Mouse (Mus musculus): ENCODE data around the gene Gm28042.

The Gm28042 gene

DNA sequence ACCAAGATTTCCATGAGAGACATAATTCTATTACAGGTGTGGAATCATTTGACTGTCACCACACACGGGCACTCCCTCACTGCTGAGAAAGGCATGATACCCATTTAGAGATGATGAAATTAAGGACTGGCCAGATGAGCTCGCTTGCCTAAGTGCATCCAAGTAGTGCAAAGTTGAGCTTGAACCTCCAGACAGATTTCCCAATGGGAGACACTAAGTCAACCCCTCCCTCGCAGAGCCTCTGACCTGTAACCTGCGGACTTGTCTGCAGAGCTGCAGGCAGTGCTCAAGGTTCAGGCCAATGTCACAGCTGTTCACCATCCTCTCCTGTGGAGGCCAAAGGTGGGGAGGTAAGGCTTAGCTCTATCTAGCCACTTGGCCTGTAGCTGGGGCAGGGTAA, 31.5 kb downstream of the Gm28042 start:
- in situ Hi-C loops (cut with MboI; ENCODE audit: low sequenced_read_pairs), result no loop called here

DNA sequence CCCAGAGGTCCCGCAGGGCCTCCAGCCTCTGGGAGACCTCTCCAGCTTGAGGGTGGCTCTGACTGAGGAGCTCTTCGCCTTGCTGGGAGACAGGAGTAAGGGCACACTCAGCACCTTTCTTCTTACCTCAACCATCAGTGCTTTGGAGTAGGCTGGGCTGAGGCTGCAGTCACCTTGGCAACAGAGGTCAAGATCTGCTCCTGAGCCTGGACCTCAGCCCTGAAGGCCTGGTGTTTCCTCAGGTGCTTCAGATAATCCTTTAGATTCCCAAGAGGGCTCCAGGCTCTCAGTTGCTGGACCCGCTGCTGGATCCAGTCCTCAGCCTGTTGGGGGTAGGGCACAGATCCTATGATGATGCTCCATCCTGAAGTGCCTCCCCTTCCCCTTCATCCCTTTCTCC, 32.2 kb downstream of the Gm28042 start:
- in situ Hi-C loops (cut with MboI; ENCODE audit: low sequenced_read_pairs), result no loop called here

DNA sequence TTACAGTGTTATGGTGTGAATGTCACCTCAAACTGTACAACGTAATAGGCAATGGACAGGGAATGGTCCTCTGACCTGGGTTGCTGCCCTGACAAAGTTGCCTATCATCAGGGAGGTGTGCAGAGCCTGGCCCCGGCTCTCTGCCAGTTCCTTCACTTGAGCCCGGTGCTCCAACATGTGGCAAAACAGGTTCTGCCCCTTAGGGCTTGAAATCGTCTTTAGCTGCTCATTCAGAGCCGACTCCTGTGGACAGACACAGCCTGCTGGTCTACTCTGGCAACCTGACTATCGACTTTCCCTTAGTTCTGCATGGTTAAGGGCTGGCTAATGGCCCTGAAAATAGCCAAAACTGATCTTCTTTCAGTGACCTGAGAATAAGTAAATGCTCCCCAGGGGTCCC, 32.9 kb downstream of the Gm28042 start:
- in situ Hi-C loops (cut with MboI; ENCODE audit: low sequenced_read_pairs), result no loop called here

DNA sequence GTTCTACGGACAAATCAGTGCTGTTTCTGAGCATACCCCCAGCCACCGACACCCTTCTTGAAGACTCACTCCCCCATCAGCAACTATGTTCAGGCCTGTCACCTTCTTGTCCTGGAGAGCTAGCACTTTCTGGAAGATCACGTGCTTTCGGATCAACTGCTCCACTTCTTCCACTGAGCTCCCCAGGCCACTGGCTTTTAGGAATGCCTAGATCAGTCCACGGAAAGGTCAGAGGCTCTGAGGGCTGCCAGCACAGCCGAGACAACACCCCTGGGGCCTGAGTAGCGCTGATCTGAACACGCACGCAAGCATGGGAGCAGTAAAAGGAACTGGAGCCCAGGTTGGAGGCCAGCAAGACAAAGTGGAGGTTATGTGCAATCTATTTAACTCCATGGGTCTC, 33.4 kb downstream of the Gm28042 start:
- in situ Hi-C loops (cut with MboI; ENCODE audit: low sequenced_read_pairs), result no loop called here

DNA sequence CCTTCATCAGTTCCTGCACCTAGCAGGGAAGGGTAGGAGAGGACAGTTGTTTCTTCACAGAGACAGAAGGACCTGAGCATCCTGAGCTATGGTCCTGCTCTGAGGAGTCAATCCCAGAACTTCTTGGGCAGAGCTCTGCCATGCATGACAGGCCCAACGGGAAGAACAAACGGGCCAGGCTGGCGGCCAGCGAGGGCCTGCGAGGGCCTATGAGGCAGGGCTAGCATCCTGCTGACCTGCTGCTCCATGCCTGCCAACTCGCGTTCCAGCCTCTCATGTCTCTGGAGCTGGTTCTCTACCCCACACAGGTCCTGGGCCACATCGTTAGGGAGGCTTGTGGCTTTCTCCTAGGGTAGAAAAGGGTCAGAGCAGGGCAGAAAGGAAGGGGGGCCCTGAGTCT, 35.0 kb downstream of the Gm28042 start:
- in situ Hi-C loops (cut with MboI; ENCODE audit: low sequenced_read_pairs), result no loop called here

DNA sequence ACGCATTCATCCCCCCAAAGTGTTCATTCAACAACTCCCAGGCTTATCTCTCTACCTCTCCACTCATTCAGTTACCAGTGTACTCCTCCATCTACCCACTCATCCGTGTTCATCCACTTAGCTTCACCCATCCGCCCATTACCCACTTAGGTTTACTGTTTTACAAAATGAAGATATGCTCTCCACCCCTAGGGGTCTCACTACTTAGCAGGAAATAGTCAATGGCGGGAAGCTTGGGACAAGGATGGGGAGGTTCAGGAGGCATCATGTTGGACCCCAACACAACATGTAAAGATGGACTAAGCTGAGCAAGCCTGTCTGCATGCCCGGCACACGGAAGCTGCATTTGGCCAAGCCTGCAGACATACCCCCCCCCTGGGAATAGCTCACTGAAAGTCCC, 37.3 kb downstream of the Gm28042 start:
- in situ Hi-C loops (cut with MboI; ENCODE audit: low sequenced_read_pairs), result no loop called here

DNA sequence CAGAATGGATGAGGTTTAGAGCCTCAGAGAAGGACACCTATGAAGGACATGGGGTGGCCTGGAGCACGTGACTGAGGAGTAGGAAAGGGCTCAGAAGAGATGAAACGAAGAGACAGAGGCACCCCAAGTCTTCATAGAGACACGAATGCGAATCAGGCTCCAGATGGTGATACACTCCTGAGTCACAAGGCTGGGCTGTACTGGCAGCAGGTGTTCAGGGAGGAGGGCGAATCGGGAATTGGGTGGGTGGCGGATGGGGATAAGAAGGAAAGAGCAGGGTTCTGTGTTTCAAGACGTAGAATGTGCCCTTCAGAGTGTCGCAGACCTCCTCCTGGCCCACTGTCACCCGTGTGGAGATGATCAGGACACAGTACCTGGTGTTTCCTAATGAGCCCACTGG, 38.0 kb downstream of the Gm28042 start:
- in situ Hi-C loops (cut with MboI; ENCODE audit: low sequenced_read_pairs), result no loop called here

DNA sequence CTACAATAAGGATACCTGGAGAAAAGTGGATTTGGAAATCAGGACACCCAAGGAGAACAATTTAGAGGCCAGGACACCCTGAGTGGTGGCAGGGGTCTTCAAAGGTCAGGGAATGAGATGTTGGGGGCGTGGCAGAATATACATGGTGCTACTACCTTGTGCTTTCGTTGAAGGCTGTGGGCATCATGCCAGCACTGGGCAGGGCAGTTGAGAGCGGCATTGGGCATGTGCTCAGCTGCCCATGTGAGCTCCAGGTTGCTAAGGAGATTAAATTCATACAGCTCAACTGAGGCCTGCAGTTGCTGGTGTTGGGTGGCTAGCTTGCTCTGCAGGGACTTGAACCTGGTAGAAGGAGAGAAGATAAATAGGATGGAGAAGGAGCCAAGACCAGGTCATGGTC, 38.9 kb downstream of the Gm28042 start:
- in situ Hi-C loops (cut with MboI; ENCODE audit: low sequenced_read_pairs), result no loop called here

DNA sequence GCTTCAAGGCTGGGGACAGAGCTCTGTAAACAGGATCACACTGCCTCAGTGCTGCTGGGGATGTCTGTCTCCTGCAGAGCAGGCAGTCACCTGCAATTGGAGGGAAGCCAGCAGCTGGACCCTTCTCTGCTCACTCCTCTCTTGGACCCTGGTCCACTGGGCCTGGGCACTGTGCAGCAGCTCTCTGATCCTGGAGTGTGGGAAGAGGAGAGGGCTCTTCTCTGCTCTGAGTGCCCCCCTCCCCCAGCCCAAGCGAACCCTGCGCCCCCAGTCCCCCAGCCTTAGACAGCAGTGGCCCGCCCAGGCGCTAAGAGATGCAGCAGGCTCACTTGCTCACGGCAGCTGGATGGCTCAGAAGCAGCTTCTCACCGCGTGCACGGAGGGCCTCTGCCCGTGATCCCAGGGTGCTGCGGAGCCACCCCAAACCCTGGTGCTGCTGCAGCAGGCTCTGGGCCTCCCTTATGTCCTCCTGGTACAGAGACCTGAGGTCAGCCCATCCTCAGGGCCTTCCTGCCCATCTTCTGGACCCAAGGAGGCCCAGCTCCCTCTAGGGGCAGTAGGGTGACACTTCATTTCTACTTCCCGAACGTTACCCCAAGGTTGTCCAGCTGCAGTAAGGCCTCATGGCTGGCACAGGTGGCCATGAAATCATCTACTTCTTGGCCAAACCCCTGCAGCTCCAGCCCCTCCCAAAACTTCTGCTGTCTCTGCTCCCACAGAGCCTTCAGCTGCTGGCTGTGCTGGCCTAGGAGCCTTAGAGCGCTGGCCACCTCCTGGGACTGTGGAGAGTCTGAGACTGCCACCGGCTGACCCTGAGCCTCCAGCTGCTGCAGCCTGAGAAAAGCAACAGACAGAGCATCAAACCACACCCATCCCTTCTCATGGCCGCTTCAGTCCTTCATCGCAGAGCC, 41.5 kb downstream of the Gm28042 start:
- in situ Hi-C loops (cut with MboI; ENCODE audit: low sequenced_read_pairs), result no loop called here

DNA sequence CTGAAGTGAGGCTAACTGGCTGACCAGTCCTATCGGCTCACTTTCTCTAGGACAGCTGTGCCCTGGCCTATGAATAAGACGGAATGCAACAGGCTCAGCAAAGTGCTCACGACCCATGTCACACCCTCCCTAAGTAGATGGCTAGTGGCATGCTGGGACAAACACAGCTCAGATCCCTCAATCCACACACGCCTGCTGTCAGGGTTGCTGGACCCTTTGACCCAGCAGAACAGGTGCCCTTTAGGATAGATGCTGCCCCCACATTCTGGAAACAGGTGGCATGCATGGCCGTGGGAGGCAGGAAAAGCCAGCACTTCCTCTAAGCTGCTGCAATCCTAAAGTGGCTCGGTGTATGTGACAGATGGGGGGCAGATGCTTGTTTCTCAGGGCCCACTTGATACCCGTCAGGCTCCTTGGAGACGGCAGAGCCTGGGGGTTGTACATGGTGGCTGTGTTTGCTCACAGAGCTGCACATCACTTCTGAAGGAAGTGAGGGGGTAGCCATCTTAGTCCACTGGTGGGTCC, 42.2 kb downstream of the Gm28042 start:
- in situ Hi-C loops (cut with MboI; ENCODE audit: low sequenced_read_pairs), result no loop called here

DNA sequence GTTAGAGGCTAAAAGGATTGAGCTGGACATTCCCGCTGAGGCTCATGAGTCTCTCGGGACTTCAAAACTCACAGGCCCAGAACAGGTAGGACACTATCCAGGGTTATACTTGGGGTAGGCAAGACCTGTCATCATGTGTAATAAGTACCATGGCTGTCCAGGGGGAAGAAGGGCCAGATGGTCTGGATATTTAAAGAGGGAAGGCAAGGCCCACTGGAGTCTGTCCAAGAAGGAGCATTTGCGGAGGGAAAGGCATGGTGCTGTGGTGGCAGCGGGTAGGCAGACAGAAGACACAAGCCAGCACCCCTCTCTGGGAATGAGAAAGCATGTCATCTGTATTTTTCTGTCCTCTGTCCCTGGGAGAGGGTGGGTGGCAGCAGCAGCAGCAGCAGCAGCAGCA, 46.8 kb downstream of the Gm28042 start:
- in situ Hi-C loops (cut with MboI; ENCODE audit: low sequenced_read_pairs), result no loop called here

DNA sequence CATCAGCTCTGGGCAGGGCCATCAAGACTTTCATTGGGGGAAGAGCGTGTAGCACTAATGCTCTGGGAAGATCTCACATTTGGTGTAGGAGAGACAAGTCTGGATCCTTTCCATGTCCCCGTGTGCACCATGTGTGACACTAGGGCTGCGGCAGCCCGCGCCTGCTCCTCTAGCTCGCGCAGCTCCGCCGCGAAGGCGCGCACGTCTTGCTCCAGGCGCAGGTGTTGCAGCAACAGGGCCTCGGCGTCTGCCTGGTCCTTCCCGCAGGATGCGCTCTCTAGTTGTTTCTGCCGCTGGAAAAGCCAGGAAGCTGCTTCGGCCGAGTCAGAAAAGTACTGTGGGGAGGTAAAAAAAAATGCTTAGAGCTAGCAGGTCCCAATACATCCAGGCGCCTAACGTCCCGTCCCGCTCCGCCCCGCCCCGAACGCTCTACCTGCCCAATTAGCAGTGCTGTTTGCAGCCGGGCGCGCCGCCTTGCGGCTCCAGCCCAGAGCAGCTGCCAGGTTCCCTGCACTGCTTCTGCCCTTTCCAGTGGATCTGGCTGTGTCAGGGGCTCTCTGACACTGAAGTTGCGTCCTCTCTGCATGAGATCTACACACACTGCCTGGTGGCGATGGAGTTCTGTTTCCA, 48.9 kb downstream of the Gm28042 start:
- in situ Hi-C loops (cut with MboI; ENCODE audit: low sequenced_read_pairs), result no loop called here

DNA sequence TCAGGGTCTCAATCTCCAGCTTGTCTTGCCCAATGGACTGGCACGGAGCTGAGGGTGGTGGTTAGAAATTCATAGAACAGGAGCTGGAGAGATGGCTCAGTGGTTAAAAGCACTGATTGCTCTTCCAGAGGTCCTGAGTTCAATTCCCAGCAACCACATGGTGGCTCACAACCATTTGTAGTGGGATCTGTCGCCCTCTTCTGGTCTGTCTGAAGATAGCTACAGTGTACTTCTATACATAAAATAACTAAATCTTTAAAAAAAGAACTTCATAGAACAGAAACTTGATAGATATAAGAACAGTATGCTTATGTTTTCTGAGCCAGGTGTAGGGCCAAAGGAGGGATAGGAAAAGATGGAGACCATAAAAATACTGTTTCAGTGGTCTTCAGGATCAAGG, 55.1 kb downstream of the Gm28042 start:
- in situ Hi-C loops (cut with MboI; ENCODE audit: low sequenced_read_pairs), result loop anchor here (10.0 kb wide), 1 partner anchor 202 kb away; the partner anchor contains the start of gene Pla2g4d

DNA sequence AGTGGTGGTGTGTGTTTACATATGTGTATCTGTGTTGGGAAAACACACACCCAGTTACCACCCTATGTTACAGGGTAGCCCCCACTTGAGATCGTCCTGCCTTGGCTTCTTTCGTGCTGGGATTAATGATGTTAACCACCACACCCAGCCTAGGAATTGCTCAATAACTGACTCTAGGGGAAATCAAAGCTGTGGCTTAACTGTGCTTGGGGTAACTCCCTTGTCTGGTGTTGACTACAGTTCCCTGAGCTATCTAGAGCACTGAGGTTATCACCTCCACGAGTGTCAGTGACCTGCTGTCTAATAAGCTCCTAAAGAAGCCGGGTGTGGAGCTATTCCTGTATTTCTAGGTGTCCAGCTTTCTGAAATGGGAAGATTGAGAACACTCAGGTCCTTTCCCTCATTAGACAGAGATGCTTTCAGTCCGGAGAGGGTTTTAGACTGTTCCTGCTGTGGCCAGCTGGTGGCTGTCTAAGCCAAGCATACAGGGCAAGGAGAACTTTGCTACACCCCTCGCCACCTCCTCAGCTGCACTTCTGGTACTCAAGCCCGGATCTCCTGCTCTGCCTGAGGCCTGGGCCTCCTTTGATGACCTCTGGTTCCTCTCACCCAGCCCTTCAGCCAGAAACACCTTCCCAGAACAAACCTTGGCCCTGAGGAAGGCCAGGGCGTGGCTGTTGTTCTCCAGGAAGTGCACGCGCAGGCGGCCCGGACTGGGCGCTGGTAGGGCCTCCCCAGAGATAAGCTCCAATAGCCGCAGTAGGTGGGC, 57.5 kb downstream of the Gm28042 start:
- in situ Hi-C loops (cut with MboI; ENCODE audit: low sequenced_read_pairs), result loop anchor here (10.0 kb wide), 1 partner anchor 200 kb away; the partner anchor contains the start of gene Pla2g4d

DNA sequence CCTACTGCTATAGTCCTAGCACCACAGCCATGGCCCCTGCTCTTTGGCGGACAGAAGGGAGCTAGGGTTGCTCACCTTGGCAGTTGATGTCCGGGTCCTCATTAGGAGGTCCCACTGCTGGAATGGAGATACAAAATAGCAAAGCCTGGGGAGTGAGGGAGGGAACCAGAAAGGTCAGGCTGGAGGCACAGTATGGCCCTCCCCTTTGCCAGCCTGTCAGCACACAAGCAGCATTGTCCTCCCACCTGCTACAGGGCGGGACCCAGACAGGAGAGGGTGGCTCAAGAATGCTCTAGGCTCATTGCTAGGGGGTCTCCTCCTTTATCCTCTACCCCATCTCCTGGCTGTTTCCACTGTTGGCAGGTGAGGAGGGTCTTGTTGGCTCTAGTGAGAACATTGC, 58.7 kb downstream of the Gm28042 start:
- in situ Hi-C loops (cut with MboI; ENCODE audit: low sequenced_read_pairs), result loop anchor here (10.0 kb wide), 1 partner anchor 199 kb away; the partner anchor contains the start of gene Pla2g4d

DNA sequence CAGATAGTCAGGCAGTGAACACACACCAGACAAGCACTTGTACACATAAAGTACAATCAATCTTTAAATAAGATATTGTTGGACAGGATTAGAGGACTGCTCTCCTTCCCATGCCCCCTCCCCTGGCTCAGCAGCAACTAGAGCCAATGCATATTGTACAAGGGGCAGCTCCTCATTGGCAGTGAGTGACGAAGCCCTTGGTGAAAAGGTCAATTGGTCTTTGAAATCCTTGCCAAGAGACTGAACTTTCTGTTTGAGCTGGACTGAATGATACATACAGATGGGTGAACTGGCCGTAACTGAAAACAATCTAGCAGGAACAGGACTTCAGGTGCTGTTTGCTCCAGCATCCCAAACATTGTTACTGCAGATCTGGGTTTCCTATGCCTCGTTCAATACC, 60.1 kb downstream of the Gm28042 start:
- in situ Hi-C loops (cut with MboI; ENCODE audit: low sequenced_read_pairs), result loop anchor here (10.0 kb wide), 1 partner anchor 197 kb away; the partner anchor contains the start of gene Pla2g4d

DNA sequence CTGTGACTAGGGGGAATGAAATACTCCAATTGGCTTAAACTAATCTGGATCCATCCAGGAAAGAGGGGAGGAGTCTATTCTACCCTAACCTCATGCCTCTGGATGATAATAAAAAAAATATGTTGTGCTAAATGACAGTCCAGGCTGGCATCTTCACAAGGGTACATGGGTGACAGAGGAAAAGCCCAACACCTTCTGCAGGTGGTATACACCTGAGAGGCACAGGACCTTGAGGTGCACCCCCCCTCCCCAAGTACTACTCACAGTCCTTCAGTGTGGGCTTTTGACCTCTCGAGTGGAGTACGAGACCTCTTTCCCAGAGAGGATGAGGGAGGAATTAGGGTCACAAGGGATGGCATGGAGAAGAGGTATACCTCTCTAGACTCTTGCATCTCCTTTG, 60.6 kb downstream of the Gm28042 start:
- in situ Hi-C loops (cut with MboI; ENCODE audit: low sequenced_read_pairs), result loop anchor here (10.0 kb wide), 1 partner anchor 197 kb away; the partner anchor contains the start of gene Pla2g4d

DNA sequence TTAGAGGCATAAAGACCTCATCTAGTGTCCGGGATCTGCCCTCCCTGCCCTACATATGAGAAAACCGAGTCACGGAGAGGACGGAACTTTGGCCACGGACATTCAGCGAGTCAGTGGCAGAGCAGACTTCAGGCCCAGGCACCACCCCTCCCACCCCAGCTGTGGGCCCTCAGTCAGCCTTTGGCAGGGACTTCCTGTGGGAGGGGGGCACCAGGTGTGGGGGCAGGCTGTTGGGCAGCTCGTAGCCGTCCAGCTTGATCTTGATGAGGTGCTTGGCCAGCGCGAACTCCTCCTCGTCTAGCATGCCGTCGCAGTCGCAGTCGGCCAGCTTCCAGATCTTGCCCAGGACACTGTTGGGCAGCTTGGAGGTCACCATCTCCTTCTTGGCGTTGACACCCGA, 63.7 kb downstream of the Gm28042 start:
- in situ Hi-C loops (cut with MboI; ENCODE audit: low sequenced_read_pairs), result no loop called here
